Mouse (Mus musculus) B cell, adult 2 months (primary cell): ENCODE results near the gene Rsrp1.

ENCODE experiments used
- DNase-seq, 2 experiments: peaks; one replicate each; pipeline ENCODE4 v3.0.0; 2022

The Rsrp1 gene

GRCm38 (mm10) chr4:134922111-134922924 is 1.1 kb upstream of the Rsrp1 start:
- DNase-seq = no peak

DNA sequence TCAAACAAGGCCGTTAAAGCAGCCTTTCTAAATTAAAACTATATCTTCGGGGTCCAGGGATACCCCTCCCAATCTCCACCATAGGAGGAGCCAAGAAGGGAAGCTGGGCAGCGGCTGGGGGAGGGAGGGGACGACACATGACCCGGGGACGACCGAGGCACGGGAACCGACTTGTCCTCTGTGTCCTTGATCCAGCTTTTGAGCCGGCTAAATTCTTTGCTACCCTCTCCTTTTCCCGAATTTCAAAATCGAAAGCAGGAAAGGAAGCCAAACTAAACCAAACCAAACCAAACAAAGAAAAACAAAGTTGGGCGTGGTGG is 507 bp upstream of the Rsrp1 start:
- peak in 1 of 2 experiments; percentile 62 for DNase-seq

DNA sequence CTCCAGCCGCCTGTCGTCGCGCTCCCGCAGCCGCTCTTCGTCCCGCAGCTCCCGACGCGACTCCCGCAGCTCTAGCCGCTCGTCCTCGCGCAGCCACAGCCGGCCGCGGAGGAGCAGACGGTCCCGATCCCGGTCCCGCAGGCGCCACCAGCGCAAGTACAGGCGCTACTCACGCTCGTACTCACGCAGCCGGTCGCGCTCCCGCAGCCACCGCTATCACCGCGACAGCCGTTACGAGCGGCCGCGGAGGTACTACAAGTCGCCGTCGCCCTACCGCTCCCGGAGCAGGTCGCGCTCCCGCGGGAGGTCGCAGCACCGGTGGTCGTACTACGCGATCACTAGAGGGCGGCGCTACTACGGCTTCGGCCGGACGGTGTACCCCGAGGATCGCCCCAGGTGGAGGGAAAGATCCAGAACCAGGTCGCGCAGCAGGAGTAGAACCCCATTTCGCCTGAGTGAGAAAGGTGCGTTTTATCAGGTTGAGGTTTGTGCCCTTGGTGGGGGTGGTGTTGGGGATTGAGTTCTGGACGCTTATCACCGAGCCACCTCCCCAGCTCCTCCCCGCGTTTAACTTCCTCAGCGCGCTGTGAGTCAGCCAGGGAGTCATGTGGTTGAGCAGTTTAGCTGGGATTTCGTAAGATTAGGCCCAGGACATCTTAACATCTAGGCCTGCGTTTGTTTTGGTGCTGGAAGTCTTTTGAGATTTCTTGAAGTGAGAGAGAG is 788 bp downstream of the Rsrp1 start:
- peak; percentile 74 to 77 for DNase-seq

GRCm38 (mm10) chr4:134925206-134925605 is 1.8 kb downstream of the Rsrp1 start:
- DNase-seq = no peak

- DNase-seq = peak in 1 of 2 experiments; percentile 30
Observed at GRCm38 (mm10) chr4:134927815-134928463, 4.5 kb downstream of the Rsrp1 start.

GRCm38 (mm10) chr4:134928464-134928836 is 5.1 kb downstream of the Rsrp1 start:
- no peak for DNase-seq

GRCm38 (mm10) chr4:134929536-134929935 is 6.1 kb downstream of the Rsrp1 start:
- peak; percentile 57 to 61 for DNase-seq

DNA sequence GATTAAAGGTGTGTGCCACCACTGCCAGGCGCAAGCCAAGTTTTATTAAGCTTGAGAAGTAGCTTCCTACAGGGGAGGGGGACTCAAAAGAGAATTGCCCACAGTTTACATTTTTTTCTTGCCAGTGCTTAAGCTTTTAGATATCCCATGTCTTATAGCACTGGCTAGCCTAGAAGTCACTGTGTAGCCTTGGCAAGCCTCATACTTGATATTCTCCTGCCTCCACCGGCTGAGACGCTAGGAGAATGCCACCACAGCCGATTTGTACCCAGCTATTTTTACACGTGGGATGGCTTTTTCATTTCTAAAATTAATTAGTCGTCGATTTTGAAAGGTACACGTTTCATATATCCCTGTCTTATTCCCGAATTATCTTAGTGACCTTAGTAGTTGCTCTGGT is 6.8 kb downstream of the Rsrp1 start:
- peak in 1 of 2 experiments; percentile 27 for DNase-seq

GRCm38 (mm10) chr4:134930684-134931481 is 7.5 kb downstream of the Rsrp1 start, which contains the start of gene Syf2:
Gene Syf2, plus strand, starts transcription at chr4:134930898.
- DNase-seq = peak; percentile 90

- no peak for DNase-seq
Observed at GRCm38 (mm10) chr4:134937240-134938176, 14.1 kb downstream of the Rsrp1 start.

DNA sequence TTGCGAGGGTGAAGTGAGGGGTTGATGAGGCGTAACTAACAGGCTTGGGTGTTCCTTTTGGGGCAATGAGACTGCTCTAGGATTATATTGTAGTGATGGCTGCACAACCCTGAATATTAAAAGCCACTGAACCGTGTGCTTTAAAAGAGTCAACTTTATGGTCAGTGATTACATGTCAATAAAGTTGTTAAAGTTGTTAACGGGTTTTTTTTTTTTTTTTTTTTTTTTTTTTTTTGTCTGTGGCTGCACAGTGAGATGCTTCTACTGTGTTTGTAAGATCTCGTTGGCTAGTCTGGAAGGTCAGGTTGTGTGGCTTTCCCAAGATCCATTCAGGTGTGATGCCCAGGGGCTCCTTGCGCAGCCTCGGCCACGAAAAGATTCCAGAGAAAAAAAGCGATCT is 16.5 kb downstream of the Rsrp1 start:
- no peak for DNase-seq

DNA sequence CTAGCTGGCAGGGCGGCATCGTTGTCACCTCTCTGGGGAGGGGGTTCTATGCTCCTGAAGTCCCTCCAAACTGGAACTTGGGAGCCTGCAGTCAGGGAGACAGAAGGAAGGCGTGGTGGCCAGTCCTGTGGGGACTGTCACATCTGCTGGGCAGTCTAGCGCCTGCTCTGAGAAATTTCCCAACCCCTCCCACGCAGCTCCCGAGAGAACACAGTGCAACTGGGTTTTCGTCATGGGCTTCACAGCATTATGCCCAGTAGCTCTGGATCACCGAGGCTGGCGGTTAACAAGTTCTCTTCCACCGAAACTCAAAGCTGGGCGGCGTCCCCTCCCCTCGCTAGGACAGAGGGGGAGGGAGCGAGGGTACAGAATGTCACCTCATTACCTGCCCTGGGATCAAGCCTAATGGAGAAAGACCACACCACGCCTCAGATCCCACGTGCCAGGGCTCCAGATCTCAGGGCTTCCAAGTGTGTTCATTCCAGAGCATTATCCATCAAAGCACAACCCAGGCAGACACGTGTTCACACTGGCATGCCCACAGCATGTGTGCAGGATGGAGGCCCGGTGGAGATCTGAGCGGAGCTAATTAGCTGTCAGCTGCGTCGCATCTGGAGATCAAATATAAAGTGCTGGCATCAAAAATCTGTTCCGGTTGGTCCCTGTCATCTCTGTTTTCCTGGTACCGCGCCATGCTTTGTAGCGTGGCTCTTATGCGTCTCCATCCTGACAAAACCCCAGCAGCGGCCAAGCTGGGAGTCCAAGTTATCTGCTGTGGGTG is 20.6 kb downstream of the Rsrp1 start:
- DNase-seq = no peak

DNA sequence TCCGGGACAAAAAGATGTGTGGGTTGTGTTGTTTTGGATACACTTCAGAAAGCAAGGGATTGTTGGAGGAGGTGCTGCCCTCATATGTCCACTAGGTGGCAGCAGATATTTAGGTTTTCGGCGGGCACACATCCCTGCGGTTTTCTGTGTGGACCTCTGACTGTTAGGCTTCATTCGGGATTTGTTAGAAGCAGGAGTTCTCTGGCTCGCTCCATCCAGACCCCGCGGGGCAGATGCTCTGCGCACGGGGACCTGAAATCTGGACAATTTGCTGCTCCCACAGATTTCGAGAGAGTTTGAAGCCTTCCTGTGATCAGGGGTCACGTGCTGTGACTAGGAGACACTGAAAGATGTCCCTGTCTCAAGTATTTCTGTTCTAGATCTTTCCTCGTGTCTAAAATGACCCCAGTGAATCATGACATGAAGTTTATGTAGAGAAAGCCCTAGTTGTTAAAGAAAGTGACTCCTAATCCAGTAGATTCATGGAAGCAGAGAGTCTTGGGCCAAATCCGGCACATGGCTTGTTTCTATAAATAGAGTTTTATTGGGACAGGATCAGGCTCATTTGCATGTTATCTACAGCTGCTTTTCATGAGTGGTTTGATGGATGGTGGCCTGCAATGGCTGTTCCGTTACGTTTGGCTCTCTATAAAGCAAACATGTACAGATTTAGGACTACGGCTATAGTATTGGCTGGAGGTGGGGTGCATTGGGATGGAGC is 22.8 kb downstream of the Rsrp1 start:
- peak; percentile 77 to 79 for DNase-seq

- DNase-seq = no peak
Observed at GRCm38 (mm10) chr4:134950518-134951091, 27.2 kb downstream of the Rsrp1 start.

- DNase-seq = no peak
Observed at GRCm38 (mm10) chr4:134954461-134954860, 31.1 kb downstream of the Rsrp1 start.

GRCm38 (mm10) chr4:134955196-134955595 is 31.8 kb downstream of the Rsrp1 start:
- no peak for DNase-seq

DNA sequence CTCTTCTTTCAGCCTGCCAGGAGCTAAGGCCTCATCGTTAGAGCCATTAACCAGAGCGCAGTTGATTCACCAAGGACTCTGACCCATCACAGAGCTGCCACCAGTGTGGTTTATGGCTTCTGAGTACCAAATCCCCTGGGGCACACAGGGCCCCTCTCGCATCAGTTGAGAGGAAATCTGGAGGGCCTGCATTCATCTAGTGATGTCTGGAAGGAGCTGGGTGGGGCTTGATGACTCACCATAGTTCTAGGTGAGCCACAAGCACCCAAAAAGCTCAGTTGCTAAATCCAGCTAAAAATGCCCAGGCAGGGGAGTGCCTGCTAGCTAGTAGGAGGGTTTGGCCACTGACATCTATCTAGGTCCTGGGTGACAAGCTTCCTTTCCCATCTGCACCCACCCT is 32.5 kb downstream of the Rsrp1 start:
- peak; percentile 36 to 50 for DNase-seq

- DNase-seq = peak; percentile 74
Observed at GRCm38 (mm10) chr4:134956328-134956727, 32.9 kb downstream of the Rsrp1 start.

GRCm38 (mm10) chr4:134963021-134963776 is 39.8 kb downstream of the Rsrp1 start:
- DNase-seq = peak; percentile 68 to 69
